Mouse (Mus musculus) hindbrain, embryonic 12.5 days (tissue): ENCODE measurements around the gene Wnt5b. TPM values are rescaled to one million over a fixed set of nuclear protein-coding genes. Genes with fewer than 3 reads are reported as not detected.
"Not testable (repeated sequence)": the region's sequence is repeated elsewhere in the genome, so short reads cannot be mapped to it uniquely, and the experiment has no call there.

Experiments
- ATAC-seq: fragments of 200-750 bp; cut with Nextera tagmentation; 2 replicates; pipeline ENCODE4 v1.8.0; 2017; ENCODE audit warnings: moderate TSS enrichment; ENCODE audit not compliant: low FRiP score
- H3K27ac ChIP-seq: fragments of 300-500 bp; sonication (generic); 2 replicates; pipeline ENCODE4 v1.5.1; 2016; ENCODE audit warnings: mild to moderate bottlenecking
- H3K27me3 ChIP-seq: fragments of 300-500 bp; sonication (generic); 2 replicates; pipeline ENCODE4 v1.6.1; 2016; ENCODE audit warnings: mild to moderate bottlenecking
- H3K36me3 ChIP-seq: fragments of 300-500 bp; sonication (generic); 2 replicates; pipeline ENCODE4 v1.6.1; 2016; ENCODE audit warnings: mild to moderate bottlenecking
- H3K4me1 ChIP-seq: fragments of 300-500 bp; sonication (generic); 2 replicates; pipeline ENCODE4 v1.6.1; 2016
- H3K4me2 ChIP-seq: fragments of 300-500 bp; sonication (generic); replicated peaks from 2 replicates; pipeline ENCODE4 v1.6.1; 2016; ENCODE audit warnings: mild to moderate bottlenecking
- H3K4me3 ChIP-seq: fragments of 300-500 bp; sonication (generic); 2 replicates; pipeline ENCODE4 v1.5.1; 2016; ENCODE audit warnings: mild to moderate bottlenecking
- H3K9ac ChIP-seq: fragments of 300-500 bp; sonication (generic); 2 replicates; pipeline ENCODE4 v1.6.1; 2016; ENCODE audit warnings: mild to moderate bottlenecking, moderate library complexity
- H3K9me3 ChIP-seq: fragments of 300-500 bp; sonication (generic); replicated peaks from 2 replicates; pipeline ENCODE4 v1.6.1; 2016; ENCODE audit warnings: mild to moderate bottlenecking
- WGBS: fragments of 180-500 bp; shearing (Covaris S2); methylation state at CpG from one replicate; pipeline ENCODE4 v1.1.7; 2016; 5-methylcytosine and 5-hydroxymethylcytosine counted together
- polyA plus RNA-seq: library from polyadenylated mRNA; unstranded; fragments of >200 nt; fragmentation: Nextera tagmentation; extraction: Ambion mirVana; gene quantifications from 2 replicates; pipeline ENCODE4 v1.2.1, GENCODE M21; 2016

Wnt5b gene
- polyA plus RNA-seq, 1 experiment from 2014 or later, result 9.9 TPM

- no peaks in the 10 kb centered on the region for H3K36me3 ChIP-seq
- peaks cover 14% of the 10 kb centered on the region for H3K4me1 ChIP-seq
- no peak overlapping the region for H3K4me3 ChIP-seq
- H3K9ac ChIP-seq, result peak overlapping the region; percentile 23; the same call in 1 of the 2 replicates
- H3K27ac ChIP-seq, result no peak overlapping the region
- 0 out of 2 replicates have a peak overlapping the region, but pooled peaks have one; percentile 21 for H3K4me2 ChIP-seq
- H3K27me3 ChIP-seq, result no peaks in the 10 kb centered on the region
- H3K9me3 ChIP-seq, result no peaks in the 10 kb centered on the region
- WGBS, result 45% methylated on average over 12 of the region's 12 CpGs
- ATAC-seq, result peak; percentile 51
Measured at GRCm38 (mm10) chr6:119443742-119444645, 100.2 kb downstream of the Wnt5b start.

GRCm38 (mm10) chr6:119442729-119443128, 101.4 kb downstream of the Wnt5b start:
- H3K27me3 ChIP-seq, H3K9ac ChIP-seq, H3K27ac ChIP-seq, H3K4me2 ChIP-seq, H3K36me3 ChIP-seq, H3K4me3 ChIP-seq, H3K9me3 ChIP-seq, ATAC-seq: not testable (repeated sequence)
- peaks cover 16% of the 10 kb centered on the region for H3K4me1 ChIP-seq
- 72% methylated on average over 5 of the region's 5 CpGs for WGBS

GRCm38 (mm10) chr6:119437894-119438761, 106.0 kb downstream of the Wnt5b start:
- H3K27ac ChIP-seq, result no peak overlapping the region
- WGBS, result 40% methylated on average over 8 of the region's 8 CpGs
- H3K4me1 ChIP-seq, result peaks cover 11% of the 10 kb centered on the region
- no peak overlapping the region for H3K4me3 ChIP-seq
- H3K4me2 ChIP-seq, result no peak overlapping the region
- ATAC-seq, result peak; percentile 81; the same call in 1 of the 2 replicates
- no peaks in the 10 kb centered on the region for H3K27me3 ChIP-seq
- no peak overlapping the region for H3K9ac ChIP-seq
- peaks cover 3% of the 10 kb centered on the region; the same call in 1 of the 2 replicates for H3K36me3 ChIP-seq
- no peaks in the 10 kb centered on the region for H3K9me3 ChIP-seq

- H3K9me3 ChIP-seq, result no peaks in the 10 kb centered on the region
- H3K4me1 ChIP-seq, result peaks cover 11% of the 10 kb centered on the region
- no peak for ATAC-seq
- WGBS, result 88% methylated on average over 4 of the region's 4 CpGs
- no peak overlapping the region for H3K4me2 ChIP-seq
- no peak overlapping the region for H3K27ac ChIP-seq
- H3K4me3 ChIP-seq, result no peak overlapping the region
- H3K9ac ChIP-seq, result no peak overlapping the region
- H3K27me3 ChIP-seq, result no peaks in the 10 kb centered on the region
- H3K36me3 ChIP-seq, result peaks cover 3% of the 10 kb centered on the region; the same call in 1 of the 2 replicates
Measured at GRCm38 (mm10) chr6:119434394-119434793, 109.8 kb downstream of the Wnt5b start.

- Histone ChIP-seq H3K4me2 (no peak overlapping the region), H3K4me3 (no peak overlapping the region), H3K27ac (no peak overlapping the region), H3K36me3 (peaks cover 3% of the 10 kb centered on the region; the same call in 1 of the 2 replicates), H3K9me3 (no peaks in the 10 kb centered on the region), H3K27me3 (no peaks in the 10 kb centered on the region), H3K4me1 (no peaks in the 10 kb centered on the region), H3K9ac (no peak overlapping the region)
- WGBS, result 83% methylated on average over 6 of the region's 6 CpGs
- ATAC-seq, result no peak
Measured at GRCm38 (mm10) chr6:119431751-119432324, 112.3 kb downstream of the Wnt5b start.

- Histone ChIP-seq H3K27me3 (no peaks in the 10 kb centered on the region), H3K4me2 (no peak overlapping the region), H3K36me3 (peaks cover 3% of the 10 kb centered on the region; the same call in 1 of the 2 replicates), H3K9ac (no peak overlapping the region), H3K9me3 (no peaks in the 10 kb centered on the region), H3K4me1 (no peaks in the 10 kb centered on the region), H3K27ac (no peak overlapping the region), H3K4me3 (no peak overlapping the region)
- ATAC-seq, result no peak
- 51% methylated on average over 2 of the region's 2 CpGs for WGBS
Measured at GRCm38 (mm10) chr6:119430508-119430907, 113.6 kb downstream of the Wnt5b start.

GRCm38 (mm10) chr6:119429311-119429710, 114.8 kb downstream of the Wnt5b start:
- WGBS, result 97% methylated on average over 13 of the region's 13 CpGs
- H3K4me1 ChIP-seq, result no peaks in the 10 kb centered on the region
- H3K27ac ChIP-seq, result no peak overlapping the region
- H3K4me3 ChIP-seq, result no peak overlapping the region
- peaks cover 3% of the 10 kb centered on the region; the same call in 1 of the 2 replicates for H3K36me3 ChIP-seq
- H3K4me2 ChIP-seq, result no peak overlapping the region
- H3K27me3 ChIP-seq, result no peaks in the 10 kb centered on the region
- no peak overlapping the region for H3K9ac ChIP-seq
- no peak for ATAC-seq
- no peaks in the 10 kb centered on the region for H3K9me3 ChIP-seq

- Histone ChIP-seq H3K9ac (no peak overlapping the region), H3K36me3 (peaks cover 3% of the 10 kb centered on the region; the same call in 1 of the 2 replicates), H3K4me2 (no peak overlapping the region), H3K4me3 (no peak overlapping the region), H3K27me3 (no peaks in the 10 kb centered on the region), H3K27ac (no peak overlapping the region), H3K9me3 (no peaks in the 10 kb centered on the region), H3K4me1 (no peaks in the 10 kb centered on the region)
- 89% methylated on average over 3 of the region's 3 CpGs for WGBS
- ATAC-seq, result no peak
Measured at GRCm38 (mm10) chr6:119428611-119429010, 115.5 kb downstream of the Wnt5b start.

GRCm38 (mm10) chr6:119421001-119421400, 123.1 kb downstream of the Wnt5b start:
- Histone ChIP-seq H3K27me3 (no peaks in the 10 kb centered on the region), H3K4me2 (no peak overlapping the region), H3K36me3 (no peaks in the 10 kb centered on the region), H3K9ac (no peak overlapping the region), H3K9me3 (no peaks in the 10 kb centered on the region), H3K4me3 (no peak overlapping the region), H3K27ac (no peak overlapping the region), H3K4me1 (peaks cover 15% of the 10 kb centered on the region)
- 93% methylated on average over 4 of the region's 4 CpGs for WGBS
- ATAC-seq, result no peak

GRCm38 (mm10) chr6:119420357-119420756, 123.8 kb downstream of the Wnt5b start:
- H3K27ac ChIP-seq, result no peak overlapping the region
- no peak overlapping the region for H3K4me2 ChIP-seq
- H3K27me3 ChIP-seq, result no peaks in the 10 kb centered on the region
- H3K9me3 ChIP-seq, result no peaks in the 10 kb centered on the region
- no peak overlapping the region for H3K4me3 ChIP-seq
- WGBS, result 91% methylated on average over 5 of the region's 5 CpGs
- peaks cover 15% of the 10 kb centered on the region for H3K4me1 ChIP-seq
- no peak overlapping the region for H3K9ac ChIP-seq
- no peak for ATAC-seq
- no peaks in the 10 kb centered on the region for H3K36me3 ChIP-seq

GRCm38 (mm10) chr6:119419412-119419811, 124.7 kb downstream of the Wnt5b start:
- Histone ChIP-seq H3K4me1 (peaks cover 15% of the 10 kb centered on the region), H3K9ac (no peak overlapping the region), H3K27ac (no peak overlapping the region), H3K4me3 (no peak overlapping the region), H3K4me2 (no peak overlapping the region), H3K27me3 (no peaks in the 10 kb centered on the region), H3K9me3 (no peaks in the 10 kb centered on the region), H3K36me3 (no peaks in the 10 kb centered on the region)
- ATAC-seq, result no peak
- whole genome bisulfite sequencing, result 27% methylated on average over 7 of the region's 7 CpGs
